Mouse (Mus musculus) neural tube, embryonic 12.5 days (tissue): ENCODE measurements around the gene Rfx4. TPM values are rescaled to one million over a fixed set of nuclear protein-coding genes. Genes with fewer than 3 reads are reported as not detected.

ENCODE experiments used
- ATAC-seq: fragments of 200-750 bp; cut with Nextera tagmentation; 2 replicates; pipeline ENCODE4 v1.8.0; 2017; ENCODE audit warnings: low read depth, mild to moderate bottlenecking, moderate TSS enrichment, moderate library complexity; ENCODE audit not compliant: low FRiP score
- H3K27ac ChIP-seq: fragments of 300-500 bp; sonication (generic); 2 replicates; pipeline ENCODE4 v1.5.1; 2016
- H3K27me3 ChIP-seq: fragments of 300-500 bp; sonication (generic); replicated peaks from 2 replicates; pipeline ENCODE4 v1.6.1; 2016; ENCODE audit warnings: mild to moderate bottlenecking
- H3K36me3 ChIP-seq: fragments of 300-500 bp; sonication (generic); 2 replicates; pipeline ENCODE4 v1.6.1; 2016; ENCODE audit warnings: mild to moderate bottlenecking
- H3K4me1 ChIP-seq: fragments of 300-500 bp; sonication (generic); 2 replicates; pipeline ENCODE4 v1.6.1; 2016
- H3K4me2 ChIP-seq: fragments of 300-500 bp; sonication (generic); replicated peaks from 2 replicates; pipeline ENCODE4 v1.6.1; 2016; ENCODE audit warnings: mild to moderate bottlenecking
- H3K4me3 ChIP-seq: fragments of 300-500 bp; sonication (generic); 2 replicates; pipeline ENCODE4 v1.5.1; 2016
- H3K9ac ChIP-seq: fragments of 300-500 bp; sonication (generic); 2 replicates; pipeline ENCODE4 v1.6.1; 2016; ENCODE audit warnings: mild to moderate bottlenecking
- H3K9me3 ChIP-seq: fragments of 300-500 bp; sonication (generic); 2 replicates; pipeline ENCODE4 v1.6.1; 2016; ENCODE audit warnings: mild to moderate bottlenecking
- WGBS: fragments of 180-500 bp; shearing (Covaris S2); methylation state at CpG from one replicate; pipeline ENCODE4 v1.1.7; 2016; 5-methylcytosine and 5-hydroxymethylcytosine counted together
- polyA plus RNA-seq: library from polyadenylated mRNA; unstranded; fragments of >200 nt; fragmentation: Nextera tagmentation; extraction: Ambion mirVana; gene quantifications from 2 replicates; pipeline ENCODE4 v1.2.1, GENCODE M21; 2016

Rfx4 gene
- polyA plus RNA-seq, 1 experiment from 2014 or later, result 46.0 TPM

DNA sequence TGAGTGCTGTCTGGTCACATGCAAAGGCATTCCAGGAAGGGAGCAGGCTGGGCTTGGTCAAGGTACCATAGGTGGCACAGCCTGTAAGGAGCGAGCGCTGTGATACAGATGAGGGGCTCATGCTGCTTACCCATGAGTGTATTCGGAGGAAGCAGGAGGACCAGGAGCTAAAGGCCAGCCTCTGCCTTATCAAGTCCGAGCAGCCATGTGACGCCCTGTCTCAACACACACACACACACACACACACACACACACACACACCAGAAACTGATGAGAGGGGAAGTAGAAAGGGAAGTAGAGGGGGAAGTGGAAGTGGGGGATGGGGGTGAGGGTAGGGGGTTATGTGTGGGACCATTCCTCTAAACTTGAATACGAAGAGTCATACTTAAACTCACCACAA, 45.7 kb downstream of the Rfx4 start:
- H3K4me2 ChIP-seq, result no peak overlapping the region
- H3K9me3 ChIP-seq, result no peaks in the 10 kb centered on the region
- H3K4me3 ChIP-seq, result no peak overlapping the region
- no peak overlapping the region for H3K9ac ChIP-seq
- WGBS, result 84% methylated on average over 6 of the region's 6 CpGs
- no peaks in the 10 kb centered on the region for H3K4me1 ChIP-seq
- no peaks in the 10 kb centered on the region for H3K27me3 ChIP-seq
- peaks cover 13% of the 10 kb centered on the region; the same call in 1 of the 2 replicates for H3K36me3 ChIP-seq
- ATAC-seq, result no peak
- H3K27ac ChIP-seq, result no peak overlapping the region

DNA sequence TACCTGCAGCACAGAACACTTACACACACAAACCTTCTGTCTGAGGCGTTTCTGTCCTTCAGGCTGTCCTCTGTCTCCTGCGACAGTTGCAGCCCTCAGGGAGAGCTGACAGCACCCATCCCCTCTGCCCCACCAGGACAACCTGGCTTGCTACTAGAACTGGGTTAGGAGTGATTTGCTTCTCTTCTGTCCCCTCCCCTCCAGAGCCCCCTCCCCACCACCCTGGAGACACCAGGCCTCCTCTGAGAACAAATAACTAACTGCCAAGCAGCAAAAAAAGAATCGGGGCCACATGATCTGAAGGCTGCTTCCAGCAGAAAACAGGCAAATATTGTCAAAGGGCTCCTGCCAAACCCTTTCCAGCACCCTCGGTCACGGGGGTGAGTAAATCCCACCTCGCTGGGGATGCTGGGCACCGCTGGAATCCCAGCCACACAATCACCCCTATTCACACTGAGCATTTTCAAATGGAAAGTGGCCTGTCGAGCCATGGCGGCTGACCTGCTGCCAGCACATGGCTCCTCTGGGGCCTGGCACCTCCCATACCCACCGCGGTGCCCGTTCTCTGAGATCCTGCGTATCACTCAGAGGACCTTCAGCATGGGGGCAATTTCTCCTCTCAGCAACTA, 47.5 kb downstream of the Rfx4 start:
- H3K9me3 ChIP-seq, result no peaks in the 10 kb centered on the region
- H3K9ac ChIP-seq, result no peak overlapping the region
- no peak overlapping the region for H3K4me2 ChIP-seq
- no peak overlapping the region for H3K27ac ChIP-seq
- peak; percentile 53; the same call in 1 of the 2 replicates for ATAC-seq
- H3K27me3 ChIP-seq, result no peaks in the 10 kb centered on the region
- peaks cover 13% of the 10 kb centered on the region; the same call in 1 of the 2 replicates for H3K36me3 ChIP-seq
- no peaks in the 10 kb centered on the region for H3K4me1 ChIP-seq
- 56% methylated on average over 13 of the region's 13 CpGs for WGBS
- no peak overlapping the region for H3K4me3 ChIP-seq

DNA sequence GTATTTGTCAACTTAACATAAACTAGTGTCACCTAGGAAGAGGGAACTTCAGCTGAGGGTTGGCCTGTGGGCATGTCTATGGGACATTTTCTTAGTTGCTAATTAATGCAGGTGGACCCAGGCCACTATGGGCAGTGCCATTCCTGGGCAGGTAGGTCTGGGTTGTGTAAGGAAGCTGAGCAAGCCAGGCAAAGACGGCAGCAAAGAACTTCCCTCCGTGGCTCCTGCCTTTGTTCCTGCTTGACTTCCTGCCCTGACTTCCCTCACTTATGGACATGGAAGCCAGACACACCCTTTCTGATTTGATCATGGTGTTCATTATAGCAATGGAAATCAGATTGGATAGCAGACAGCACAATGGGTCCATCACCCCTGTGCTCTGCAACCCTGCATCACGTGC, 49.7 kb downstream of the Rfx4 start:
- no peaks in the 10 kb centered on the region for H3K27me3 ChIP-seq
- no peak for ATAC-seq
- H3K27ac ChIP-seq, result no peak overlapping the region
- no peaks in the 10 kb centered on the region for H3K9me3 ChIP-seq
- H3K9ac ChIP-seq, result no peak overlapping the region
- 88% methylated on average over 3 of the region's 3 CpGs for WGBS
- H3K4me3 ChIP-seq, result no peak overlapping the region
- no peaks in the 10 kb centered on the region for H3K4me1 ChIP-seq
- no peaks in the 10 kb centered on the region; the same call in 1 of the 2 replicates for H3K36me3 ChIP-seq
- H3K4me2 ChIP-seq, result no peak overlapping the region

DNA sequence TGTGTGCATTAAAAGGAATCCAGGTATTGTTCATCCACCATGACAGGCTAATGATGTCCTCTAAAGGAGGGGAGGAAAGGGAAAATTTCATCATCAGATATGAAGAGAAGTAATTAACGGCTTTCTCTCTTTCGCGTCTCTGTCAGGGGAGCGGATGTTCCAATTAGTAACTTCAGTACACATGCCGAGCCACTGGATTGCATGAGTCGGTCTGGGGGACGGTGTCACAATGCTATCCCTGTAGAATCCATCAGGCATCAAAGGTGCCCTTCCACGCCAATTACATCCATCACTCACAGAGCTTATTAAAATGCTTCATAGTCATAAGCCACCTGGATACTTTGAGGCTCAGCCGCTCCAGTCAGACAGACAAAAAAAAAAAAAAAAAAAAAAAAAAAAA, 51.3 kb downstream of the Rfx4 start:
- Histone ChIP-seq H3K4me3 (no peak overlapping the region), H3K4me1 (no peaks in the 10 kb centered on the region), H3K36me3 (no peaks in the 10 kb centered on the region; the same call in 1 of the 2 replicates), H3K9me3 (no peaks in the 10 kb centered on the region), H3K4me2 (no peak overlapping the region), H3K9ac (no peak overlapping the region), H3K27me3 (no peaks in the 10 kb centered on the region), H3K27ac (no peak overlapping the region)
- no peak for ATAC-seq
- WGBS, result 81% methylated on average over 9 of the region's 9 CpGs

DNA sequence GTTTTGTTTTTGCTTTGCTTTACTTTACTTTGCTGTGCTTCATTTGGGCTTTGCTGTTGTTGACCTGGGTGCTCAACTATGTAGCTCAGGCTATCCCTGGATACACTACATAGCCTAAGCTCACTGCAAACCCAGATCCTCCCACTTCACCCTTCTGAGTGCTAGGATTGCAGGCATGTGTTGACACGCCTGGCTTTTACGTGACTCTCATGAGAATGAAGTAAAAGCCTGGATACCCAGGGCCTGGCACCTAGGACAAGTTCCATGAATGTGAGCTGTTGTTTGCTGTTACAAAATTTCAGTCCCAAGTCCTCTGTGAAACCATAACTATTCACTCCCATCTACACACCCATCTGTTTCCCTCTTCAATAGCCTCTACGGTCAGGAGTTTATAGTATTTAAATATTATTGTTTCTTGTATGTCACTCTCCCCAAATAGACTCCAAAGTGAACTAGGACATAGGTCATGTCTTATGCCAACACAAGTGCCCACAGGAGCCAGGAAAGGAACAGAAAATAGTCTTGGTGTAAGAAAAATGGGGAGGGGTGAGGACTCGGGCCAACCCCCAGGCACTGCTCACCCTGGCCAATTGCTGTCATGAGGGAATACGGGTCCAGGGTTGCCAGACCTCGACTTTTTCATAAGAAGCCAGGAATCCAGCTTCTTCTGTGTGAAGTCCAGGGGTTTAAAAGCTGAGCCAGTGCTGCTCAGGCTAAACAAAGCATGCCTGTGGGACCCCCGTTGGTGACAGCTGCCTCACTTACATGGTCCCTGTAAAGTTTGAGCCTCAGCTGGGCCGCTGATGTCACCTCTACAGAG, 54.4 kb downstream of the Rfx4 start:
- no peak for ATAC-seq
- H3K27me3 ChIP-seq, result no peaks in the 10 kb centered on the region
- H3K4me3 ChIP-seq, result no peak overlapping the region
- H3K36me3 ChIP-seq, result no peaks in the 10 kb centered on the region; the same call in 1 of the 2 replicates
- no peaks in the 10 kb centered on the region for H3K9me3 ChIP-seq
- no peaks in the 10 kb centered on the region for H3K4me1 ChIP-seq
- WGBS, result 78% methylated on average over 8 of the region's 8 CpGs
- H3K27ac ChIP-seq, result no peak overlapping the region
- no peak overlapping the region for H3K4me2 ChIP-seq
- H3K9ac ChIP-seq, result no peak overlapping the region

DNA sequence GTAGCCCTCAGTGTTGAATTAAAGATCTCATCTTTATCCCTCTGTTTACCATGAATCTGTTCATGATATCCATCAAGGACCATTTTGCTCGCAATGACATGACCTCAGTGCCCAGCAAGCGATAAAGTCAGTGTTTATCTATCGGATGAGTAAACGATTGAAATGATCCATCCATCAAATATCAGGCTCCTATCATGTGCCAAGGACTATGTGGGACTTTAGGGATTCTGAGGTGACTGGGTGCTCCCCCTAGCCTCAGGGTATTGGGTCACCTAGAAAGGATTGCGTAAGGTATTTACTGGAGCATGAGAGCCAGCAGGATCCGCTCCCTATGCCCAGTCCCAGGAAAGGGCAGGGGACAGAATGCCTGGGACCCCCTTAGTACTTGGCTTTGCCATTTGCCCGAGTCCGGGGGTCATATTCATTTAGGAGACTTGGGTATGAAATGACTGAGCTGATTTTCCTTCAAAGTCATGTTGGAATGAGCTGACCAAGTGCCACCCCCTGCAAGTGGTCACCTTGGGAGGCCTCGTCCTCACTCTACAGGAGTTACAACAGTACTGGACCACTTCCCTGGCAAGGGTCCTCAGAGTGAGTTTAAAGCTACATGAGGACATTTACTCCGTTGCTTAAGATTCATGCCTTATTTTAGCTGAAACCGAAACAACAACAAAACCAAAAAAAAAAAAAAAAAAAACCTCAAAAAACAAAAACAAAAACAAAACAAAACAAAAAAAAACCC, 55.5 kb downstream of the Rfx4 start:
- no peak for ATAC-seq
- Histone ChIP-seq H3K27me3 (no peaks in the 10 kb centered on the region), H3K36me3 (peaks cover 4% of the 10 kb centered on the region; the same call in 1 of the 2 replicates), H3K4me2 (no peak overlapping the region), H3K27ac (no peak overlapping the region), H3K9ac (no peak overlapping the region), H3K9me3 (no peaks in the 10 kb centered on the region), H3K4me1 (no peaks in the 10 kb centered on the region), H3K4me3 (no peak overlapping the region)
- 92% methylated on average over 11 of the region's 11 CpGs for WGBS

DNA sequence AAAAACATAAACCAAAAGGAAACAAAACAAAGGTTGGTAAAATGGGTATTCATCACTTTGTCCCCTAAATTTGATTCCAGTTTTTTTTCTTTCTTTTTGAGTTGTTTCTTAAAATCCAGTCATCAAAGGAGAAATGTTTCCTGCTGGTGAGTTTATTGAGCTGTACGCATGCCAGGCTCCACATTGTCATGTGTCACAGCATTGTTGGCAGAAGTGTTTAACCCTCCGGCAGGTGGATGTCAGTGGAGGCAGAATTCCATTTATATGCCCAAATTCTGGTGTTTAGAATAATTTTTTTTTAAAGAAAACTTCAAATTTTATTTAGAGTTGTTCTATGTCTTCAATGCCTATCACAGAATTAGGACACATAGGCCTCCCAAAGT, 56.0 kb downstream of the Rfx4 start:
- WGBS, result 78% methylated on average over 2 of the region's 2 CpGs

DNA sequence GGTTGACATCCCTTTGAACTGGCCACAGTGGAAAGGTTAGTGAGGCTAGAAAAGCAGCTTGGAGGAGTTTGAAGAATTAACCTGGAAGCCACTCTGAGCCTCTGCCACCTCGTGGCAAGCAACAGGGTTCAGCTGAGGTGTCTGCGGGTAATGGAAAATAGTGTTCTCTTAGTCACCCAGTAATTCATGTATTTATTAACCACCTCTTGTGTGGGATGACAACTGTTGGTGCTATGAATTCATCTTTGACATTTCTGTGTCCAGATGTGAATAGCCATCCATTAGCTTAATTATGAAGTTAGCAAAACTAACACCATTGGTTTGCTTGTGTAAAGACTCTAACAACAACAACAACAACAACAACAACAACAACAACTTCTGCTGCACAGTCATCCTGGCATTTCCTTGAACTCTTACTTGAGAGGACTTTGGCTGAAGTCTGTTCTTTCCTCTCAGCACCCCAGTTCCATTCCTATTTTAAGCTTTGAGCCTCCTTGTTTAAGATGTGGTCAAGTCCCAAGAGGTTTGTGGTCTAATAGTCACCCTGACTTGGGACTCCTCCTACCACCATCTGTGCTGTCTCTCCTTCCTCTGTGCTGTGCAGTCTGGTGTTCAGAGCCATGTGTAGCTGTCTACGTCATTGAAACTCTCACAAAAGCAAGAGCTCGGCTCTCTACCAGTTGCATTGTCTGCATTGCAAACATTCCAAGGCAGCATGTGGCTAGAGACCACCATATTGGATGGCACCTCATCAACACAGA, 60.0 kb downstream of the Rfx4 start:
- Histone ChIP-seq H3K4me2 (no peak overlapping the region), H3K9ac (no peak overlapping the region), H3K36me3 (peaks cover 18% of the 10 kb centered on the region), H3K27me3 (no peaks in the 10 kb centered on the region), H3K9me3 (no peaks in the 10 kb centered on the region), H3K4me3 (no peak overlapping the region), H3K27ac (no peak overlapping the region), H3K4me1 (no peaks in the 10 kb centered on the region; the same call in 1 of the 2 replicates)
- WGBS, result 68% methylated on average over 4 of the region's 4 CpGs
- no peak for ATAC-seq

More for the DNA sequence above, 56.0 kb downstream of the Rfx4 start:
- Histone ChIP-seq H3K27me3 (no peaks in the 10 kb centered on the region), H3K27ac (no peak overlapping the region), H3K36me3 (peaks cover 8% of the 10 kb centered on the region; the same call in 1 of the 2 replicates), H3K4me1 (no peaks in the 10 kb centered on the region), H3K9me3 (no peaks in the 10 kb centered on the region), H3K4me2 (no peak overlapping the region), H3K9ac (no peak overlapping the region), H3K4me3 (no peak overlapping the region)
- ATAC-seq, result no peak

DNA sequence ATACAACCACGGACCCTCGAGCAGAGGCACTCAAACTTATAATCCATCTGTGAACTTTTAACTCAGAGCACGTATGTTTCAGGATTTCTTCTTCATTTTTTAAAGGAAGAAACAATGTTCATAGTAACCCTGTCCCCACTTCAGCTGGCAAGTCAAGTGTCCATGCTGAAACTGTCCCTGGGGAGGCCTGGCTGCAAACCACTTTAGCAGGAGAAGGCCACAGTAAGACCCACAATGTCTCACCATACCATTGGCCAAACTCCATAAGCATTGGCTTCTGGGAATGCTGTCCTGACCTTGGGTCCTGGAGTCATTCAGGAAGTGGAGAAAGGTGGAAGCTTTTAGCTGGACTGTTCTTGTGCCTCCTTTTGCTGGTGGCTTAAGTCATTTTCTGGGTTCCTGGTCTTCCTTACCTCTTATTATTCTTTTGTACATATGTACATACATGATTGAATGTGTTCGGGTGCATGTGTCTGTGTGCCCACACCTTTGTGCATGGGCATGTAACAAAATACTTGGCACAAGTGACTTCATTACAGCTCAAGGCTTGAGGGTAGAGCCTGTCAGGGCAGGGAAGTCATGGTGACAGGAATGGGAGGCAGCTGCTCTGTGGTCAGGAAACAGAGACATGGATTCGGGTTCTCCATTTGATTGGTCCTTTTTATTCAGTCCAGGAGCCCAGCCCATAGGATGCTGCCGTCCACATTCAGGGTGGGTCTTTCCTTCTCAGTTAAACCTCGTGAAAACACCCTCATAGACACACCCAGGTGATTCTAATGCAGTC, 61.4 kb downstream of the Rfx4 start:
- Histone ChIP-seq H3K4me3 (no peak overlapping the region), H3K27ac (no peak overlapping the region), H3K9me3 (no peaks in the 10 kb centered on the region), H3K36me3 (peaks cover 18% of the 10 kb centered on the region), H3K4me1 (peaks cover 3% of the 10 kb centered on the region), H3K27me3 (no peaks in the 10 kb centered on the region), H3K9ac (no peak overlapping the region), H3K4me2 (no peak overlapping the region)
- no peak for ATAC-seq
- 88% methylated on average over 7 of the region's 7 CpGs for WGBS

DNA sequence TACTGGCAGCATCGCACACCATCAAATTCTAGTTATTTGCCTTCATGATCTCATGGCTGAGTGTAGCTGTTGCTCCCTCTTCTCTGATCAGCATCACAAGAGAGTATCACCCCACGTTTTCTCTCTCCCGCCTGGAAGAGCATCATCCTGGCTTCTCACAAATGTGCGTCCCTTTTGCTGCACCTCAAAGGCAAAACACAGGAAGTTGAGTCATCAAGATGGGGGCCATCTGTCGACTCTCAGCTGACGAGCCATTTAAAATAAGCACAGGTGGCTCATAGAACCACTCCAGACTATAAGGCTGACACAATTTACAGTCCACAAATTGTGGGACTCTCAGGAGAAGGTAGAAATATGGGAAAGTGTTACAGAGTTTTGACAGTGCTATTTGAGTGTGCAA, 63.8 kb downstream of the Rfx4 start:
- ATAC-seq, result no peak
- H3K27ac ChIP-seq, result no peak overlapping the region
- H3K4me1 ChIP-seq, result peaks cover 19% of the 10 kb centered on the region
- H3K27me3 ChIP-seq, result no peaks in the 10 kb centered on the region
- H3K9ac ChIP-seq, result no peak overlapping the region
- no peaks in the 10 kb centered on the region for H3K9me3 ChIP-seq
- H3K36me3 ChIP-seq, result peaks cover 18% of the 10 kb centered on the region
- H3K4me2 ChIP-seq, result no peak overlapping the region
- 67% methylated on average over 6 of the region's 6 CpGs for WGBS
- no peak overlapping the region for H3K4me3 ChIP-seq

DNA sequence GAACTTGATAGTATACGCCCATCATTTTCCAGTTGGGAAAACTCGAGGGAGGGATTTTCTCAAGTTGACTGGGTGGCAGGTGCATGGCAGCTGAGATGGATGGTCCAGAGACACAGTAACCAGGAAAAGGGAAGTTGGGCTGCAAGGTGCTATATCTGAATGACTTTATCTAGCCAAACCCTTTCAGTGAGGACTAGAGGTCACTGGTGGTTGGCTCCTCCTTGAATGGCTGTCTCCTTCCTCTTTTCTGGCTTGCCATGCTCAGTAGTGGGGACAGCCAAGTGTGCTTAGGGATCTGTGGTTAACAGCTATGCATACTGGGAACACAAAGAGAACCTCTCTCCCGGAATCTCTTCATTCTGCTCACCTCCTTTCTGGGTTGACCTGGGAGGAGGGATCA, 64.4 kb downstream of the Rfx4 start:
- Histone ChIP-seq H3K9me3 (no peaks in the 10 kb centered on the region), H3K4me3 (no peak overlapping the region), H3K27ac (no peak overlapping the region), H3K36me3 (peaks cover 18% of the 10 kb centered on the region), H3K27me3 (no peaks in the 10 kb centered on the region), H3K4me1 (peaks cover 19% of the 10 kb centered on the region), H3K9ac (no peak overlapping the region), H3K4me2 (no peak overlapping the region)
- 80% methylated on average over 3 of the region's 3 CpGs for whole genome bisulfite sequencing
- no peak for ATAC-seq
